Mouse (Mus musculus): ENCODE data around the gene Slc4a8. TPM values are rescaled to one million over a fixed set of nuclear protein-coding genes. Genes with fewer than 3 reads are reported as not detected.

Gene Slc4a8
- 25.6 and 40.3 TPM in 2 replicates for total RNA-seq (2012; rRNA removed)

- in situ Hi-C loops (cut with MboI; ENCODE audit: low sequenced_read_pairs in 2 of 2, unreplicated experiment in 2 of 2) = no loop called here
- H3K27ac ChIP-seq (ENCODE audit: insufficient read depth, low read depth, low read length, poor library complexity, severe bottlenecking) = no peak within 1 kb of the TSS
These were observed at the start of gene Slc4a8 for GRCm38 (mm10) chr15:100761419-100762185. Gene Slc4a8, plus strand, starts transcription at chr15:100761747.

DNA sequence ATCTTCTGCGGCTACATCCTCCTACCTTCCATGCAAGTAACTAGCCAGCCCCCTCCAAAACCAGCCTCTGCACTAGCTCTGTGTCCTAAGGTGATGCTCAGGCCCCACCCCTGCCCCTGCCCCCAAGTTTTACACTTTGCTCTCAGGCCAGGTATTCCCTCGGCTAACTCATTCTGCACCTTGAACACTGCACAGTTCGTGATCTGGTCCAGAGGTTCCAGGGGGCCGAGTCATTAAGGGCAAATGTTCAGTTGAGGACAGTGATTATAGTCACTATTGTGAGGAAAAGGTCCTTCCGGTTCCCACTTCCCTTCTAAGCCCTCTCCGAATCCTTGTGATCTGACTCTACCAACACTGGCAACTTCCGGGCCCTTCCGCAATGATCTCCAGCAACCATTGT lies 47.1 kb upstream of the Slc4a8 start:
- Histone ChIP-seq H3K27ac (ENCODE audit: insufficient read depth, low read depth, low read length, poor library complexity, severe bottlenecking) (no peak overlapping the region), H3K36me3 (ENCODE audit: control insufficient read depth, insufficient read depth, low read length, poor library complexity, severe bottlenecking) (no peaks in the 10 kb centered on the region), H3K4me3 (ENCODE audit: insufficient read depth in 1 of 2, low read depth in 1 of 2, low read length in 2 of 2, poor library complexity in 1 of 2, severe bottlenecking in 1 of 2) (no peak overlapping the region), H3K9me3 (ENCODE audit: control insufficient read depth, insufficient read depth, low read depth, low read length) (no peaks in the 10 kb centered on the region), H3K4me1 (ENCODE audit: control insufficient read depth in 2 of 2, insufficient read depth in 2 of 2, low read length in 2 of 2, poor library complexity in 1 of 2) (peaks cover 2 to 9% of the 10 kb centered on the region in 2 experiments; a peak in 1 of 4 replicates), H3K9ac (ENCODE audit: insufficient read depth, low read depth, low read length, poor library complexity, severe bottlenecking) (no peak overlapping the region)
- no peak for DNase-seq (ENCODE audit: low read depth, low spot score)
- in situ Hi-C loops (cut with MboI; ENCODE audit: low sequenced_read_pairs in 2 of 2, unreplicated experiment in 2 of 2) = no loop called here
- TF ChIP-seq ZNF384 (IDR thresholded peaks at IDR 0.05; ENCODE audit: low read depth, low read length) = no peak
- TF ChIP-seq HCFC1 (IDR thresholded peaks at IDR 0.05; ENCODE audit: borderline replicate concordance, insufficient read depth, low read length) = no peak
- no peak for TF ChIP-seq CHD2 (IDR thresholded peaks at IDR 0.05; ENCODE audit: low read depth, low read length)
- TF ChIP-seq MAFK (IDR thresholded peaks at IDR 0.05; ENCODE audit: insufficient read depth, low read depth, low read length) = no peak
- no peak for TF ChIP-seq ZC3H11A (IDR thresholded peaks at IDR 0.05; ENCODE audit: borderline replicate concordance, low read depth, low read length)

More at GRCm38 (mm10) chr15:100761419-100762185, at the start of gene Slc4a8:
- DNase-seq (ENCODE audit: low read depth, low spot score) = peak; percentile 84
- TF ChIP-seq CHD2 (IDR thresholded peaks at IDR 0.05; ENCODE audit: low read depth, low read length) (0 out of 2 replicates have a peak, but pooled peaks have one; percentile 22), ZC3H11A (IDR thresholded peaks at IDR 0.05; ENCODE audit: borderline replicate concordance, low read depth, low read length) (no peak)
- Histone ChIP-seq H3K4me1 (ENCODE audit: control insufficient read depth in 2 of 2, insufficient read depth in 2 of 2, low read length in 2 of 2, poor library complexity in 1 of 2) (peaks cover 4 to 7% of the 10 kb centered on the region in 2 experiments; a peak in 1 of 4 replicates), H3K9me3 (ENCODE audit: control insufficient read depth, insufficient read depth, low read depth, low read length) (no peaks in the 10 kb centered on the region), H3K9ac (ENCODE audit: insufficient read depth, low read depth, low read length, poor library complexity, severe bottlenecking) (peak within 1 kb of the TSS; percentile 46), H3K36me3 (ENCODE audit: control insufficient read depth, insufficient read depth, low read length, poor library complexity, severe bottlenecking) (no peaks in the 10 kb centered on the region), H3K4me3 (ENCODE audit: insufficient read depth in 1 of 2, low read depth in 1 of 2, low read length in 2 of 2, poor library complexity in 1 of 2, severe bottlenecking in 1 of 2) (peak within 1 kb of the TSS; percentile 78 to 86)

GRCm38 (mm10) chr15:100715399-100715993 lies 46.1 kb upstream of the Slc4a8 start:
- no peak for DNase-seq (ENCODE audit: low read depth, low spot score)
- Histone ChIP-seq H3K36me3 (ENCODE audit: control insufficient read depth, insufficient read depth, low read length, poor library complexity, severe bottlenecking) (no peaks in the 10 kb centered on the region), H3K27ac (ENCODE audit: insufficient read depth, low read depth, low read length, poor library complexity, severe bottlenecking) (no peak overlapping the region), H3K9me3 (ENCODE audit: control insufficient read depth, insufficient read depth, low read depth, low read length) (no peaks in the 10 kb centered on the region), H3K4me1 (ENCODE audit: control insufficient read depth in 2 of 2, insufficient read depth in 2 of 2, low read length in 2 of 2, poor library complexity in 1 of 2) (peaks cover 2 to 9% of the 10 kb centered on the region in 2 experiments; a peak in 1 of 4 replicates), H3K9ac (ENCODE audit: insufficient read depth, low read depth, low read length, poor library complexity, severe bottlenecking) (no peak overlapping the region), H3K4me3 (ENCODE audit: insufficient read depth in 1 of 2, low read depth in 1 of 2, low read length in 2 of 2, poor library complexity in 1 of 2, severe bottlenecking in 1 of 2) (no peak overlapping the region)
- TF ChIP-seq ZC3H11A (IDR thresholded peaks at IDR 0.05; ENCODE audit: borderline replicate concordance, low read depth, low read length) (no peak), HCFC1 (IDR thresholded peaks at IDR 0.05; ENCODE audit: borderline replicate concordance, insufficient read depth, low read length) (no peak), ZNF384 (IDR thresholded peaks at IDR 0.05; ENCODE audit: low read depth, low read length) (no peak), MAFK (IDR thresholded peaks at IDR 0.05; ENCODE audit: insufficient read depth, low read depth, low read length) (no peak), CHD2 (IDR thresholded peaks at IDR 0.05; ENCODE audit: low read depth, low read length) (no peak)
- in situ Hi-C loops (cut with MboI; ENCODE audit: low sequenced_read_pairs in 2 of 2, unreplicated experiment in 2 of 2) = no loop called here

- H3K4me3 ChIP-seq (ENCODE audit: insufficient read depth in 1 of 2, low read depth in 1 of 2, low read length in 2 of 2, poor library complexity in 1 of 2, severe bottlenecking in 1 of 2) = no peak overlapping the region
- no peaks in the 10 kb centered on the region for H3K36me3 ChIP-seq (ENCODE audit: control insufficient read depth, insufficient read depth, low read length, poor library complexity, severe bottlenecking)
- in situ Hi-C loops (cut with MboI; ENCODE audit: low sequenced_read_pairs in 2 of 2, unreplicated experiment in 2 of 2) = no loop called here
- H3K9me3 ChIP-seq (ENCODE audit: control insufficient read depth, insufficient read depth, low read depth, low read length) = no peaks in the 10 kb centered on the region
- H3K4me1 ChIP-seq (ENCODE audit: control insufficient read depth in 2 of 2, insufficient read depth in 2 of 2, low read length in 2 of 2, poor library complexity in 1 of 2) = peaks cover 2 to 11% of the 10 kb centered on the region in 2 experiments; a peak in 1 of 4 replicates
- no peak for DNase-seq (ENCODE audit: low read depth, low spot score)
- H3K9ac ChIP-seq (ENCODE audit: insufficient read depth, low read depth, low read length, poor library complexity, severe bottlenecking) = no peak overlapping the region
- TF ChIP-seq ZNF384 (IDR thresholded peaks at IDR 0.05; ENCODE audit: low read depth, low read length) (no peak), MAFK (IDR thresholded peaks at IDR 0.05; ENCODE audit: insufficient read depth, low read depth, low read length) (no peak), CHD2 (IDR thresholded peaks at IDR 0.05; ENCODE audit: low read depth, low read length) (no peak), HCFC1 (IDR thresholded peaks at IDR 0.05; ENCODE audit: borderline replicate concordance, insufficient read depth, low read length) (no peak), ZC3H11A (IDR thresholded peaks at IDR 0.05; ENCODE audit: borderline replicate concordance, low read depth, low read length) (no peak)
- no peak overlapping the region for H3K27ac ChIP-seq (ENCODE audit: insufficient read depth, low read depth, low read length, poor library complexity, severe bottlenecking)
These were observed 43.6 kb upstream of the Slc4a8 start for GRCm38 (mm10) chr15:100717933-100718332.

Data from ES-E14 (cell line).